Mouse (Mus musculus): ENCODE measurements around the gene Fam20c. TPM values are rescaled to one million over a fixed set of nuclear protein-coding genes. Genes with fewer than 3 reads are reported as not detected.

Gene Fam20c
- total RNA-seq, 2 experiments from 2014 or later = 16.3 to 17.0 TPM

GRCm38 (mm10) chr5:138809767-138810166 lies 55.5 kb downstream of the Fam20c start:
- peak; percentile 19 for DNase-seq

GRCm38 (mm10) chr5:138819780-138820179 lies 65.5 kb downstream of the Fam20c start, which contains the start of gene Gm5294:
Gene Gm5294, plus strand, starts transcription at chr5:138820080.
- DNase-seq = no peak

GRCm38 (mm10) chr5:138820717-138821332 lies 66.5 kb downstream of the Fam20c start:
- peak; percentile 28 for DNase-seq

- DNase-seq = no peak
Observed at GRCm38 (mm10) chr5:138825090-138825489, 70.8 kb downstream of the Fam20c start.

GRCm38 (mm10) chr5:138833406-138833805 lies 79.1 kb downstream of the Fam20c start:
- DNase-seq = peak; percentile 27

- no peak for DNase-seq
Observed at GRCm38 (mm10) chr5:138834910-138835309, 80.6 kb downstream of the Fam20c start.

GRCm38 (mm10) chr5:138840981-138841380 lies 86.7 kb downstream of the Fam20c start:
- no peak for DNase-seq

GRCm38 (mm10) chr5:138843168-138843824 lies 89.0 kb downstream of the Fam20c start:
- no peak for DNase-seq

GRCm38 (mm10) chr5:138846506-138846905 lies 92.2 kb downstream of the Fam20c start:
- peak; percentile 51 for DNase-seq

- DNase-seq = peak; percentile 94
Observed at GRCm38 (mm10) chr5:138848102-138848501, 93.8 kb downstream of the Fam20c start.

- DNase-seq = no peak
Observed at GRCm38 (mm10) chr5:138849682-138850461, 95.6 kb downstream of the Fam20c start.

- DNase-seq = no peak
Observed at GRCm38 (mm10) chr5:138850462-138850844, 96.1 kb downstream of the Fam20c start.

GRCm38 (mm10) chr5:138851296-138851780 lies 97.0 kb downstream of the Fam20c start:
- DNase-seq = no peak

- no peak for DNase-seq
Observed at GRCm38 (mm10) chr5:138852151-138852550, 97.8 kb downstream of the Fam20c start.

- DNase-seq = no peak
Observed at GRCm38 (mm10) chr5:138853349-138853748, 99.0 kb downstream of the Fam20c start.

GRCm38 (mm10) chr5:138857010-138857617 lies 102.8 kb downstream of the Fam20c start:
- DNase-seq = peak; percentile 90

- DNase-seq = peak; percentile 70
Observed at GRCm38 (mm10) chr5:138857811-138858251, 103.5 kb downstream of the Fam20c start.

Other genes with a start within 250 kb of the Fam20c start
- not detected for gene 1700123K08Rik, start 189.8 kb upstream of the Fam20c start, total RNA-seq (2021)
- gene Zfp68, start 134.8 kb upstream of the Fam20c start, total RNA-seq (2021) = 10 to 100 TPM; 29.8 to 31.3 TPM
- gene A430033K04Rik, start 131.7 kb upstream of the Fam20c start, total RNA-seq (2021) = 1 to 10 TPM; 6.6 to 6.8 TPM
- gene Gm5294, start 65.6 kb downstream of the Fam20c start, total RNA-seq (2021) = not detected
- gene Pdgfa, start 242.9 kb downstream of the Fam20c start, total RNA-seq (2021) = 10 to 100 TPM; 54.5 to 59.3 TPM